Mouse (Mus musculus) MEL (cell line): ENCODE measurements around the gene Ccdc85c.

Source experiments
- CTCF ChIP-seq, 3 experiments: IDR thresholded peaks in 2 of 3; conservative IDR thresholded peaks in 1 of 3; 2 replicates each; pipeline ENCODE4 v1.5.1; 2011 to 2012; ENCODE audit warnings: low read length in 3 of 3, low read depth in 2 of 3, mild to moderate bottlenecking in 2 of 3, improper control_type of control experiment in 1 of 3, inconsistent platforms in 1 of 3, mixed read lengths in 1 of 3, moderate library complexity in 1 of 3; ENCODE audit not compliant: control insufficient read depth in 1 of 3, insufficient read depth in 1 of 3, poor library complexity in 1 of 3, severe bottlenecking in 1 of 3
- POLR2A ChIP-seq, 2 experiments: IDR thresholded peaks; 2 replicates each; pipeline ENCODE4 v1.6.1; 2011 to 2012; ENCODE audit warnings: low read length in 2 of 2, mild to moderate bottlenecking in 2 of 2, control low read depth in 1 of 2, improper control_type of control experiment in 1 of 2, low read depth in 1 of 2, moderate library complexity in 1 of 2; ENCODE audit not compliant: control insufficient read depth in 1 of 2, insufficient read depth in 1 of 2, poor library complexity in 1 of 2

GRCm38 (mm10) chr12:108303778-108304365 lies 28.6 kb upstream of the Ccdc85c start:
- TF ChIP-seq CTCF (IDR thresholded peaks at IDR 0.05 in 2 of 3, conservative IDR thresholded peaks at IDR 0.05 in 1 of 3; ENCODE audit: control insufficient read depth in 1 of 3, insufficient read depth in 1 of 3, low read depth in 2 of 3, low read length in 3 of 3, poor library complexity in 1 of 3, severe bottlenecking in 1 of 3) (no peak), POLR2A (IDR thresholded peaks at IDR 0.05; ENCODE audit: control insufficient read depth in 1 of 2, insufficient read depth in 1 of 2, low read depth in 1 of 2, low read length in 2 of 2, poor library complexity in 1 of 2) (no peak)
